Mouse (Mus musculus) heart, postnatal 10 days (tissue): ENCODE results near the gene Zp3r. TPM values are rescaled to one million over a fixed set of nuclear protein-coding genes. Genes with fewer than 3 reads are reported as not detected.
"Not testable (repeated sequence)": the region's sequence is repeated elsewhere in the genome, so short reads cannot be mapped to it uniquely, and the experiment has no call there.

Experiments
- DNase-seq, 2 experiments: peaks; one replicate each; pipeline ENCODE4 v3.0.0; 2021
- intact Hi-C: fragments of 180-260 bp; cut with DNase I; formaldehyde crosslinking; loops from one replicate; pipeline ENCODE4 v1.15.1; 2025
- total RNA-seq, 2 experiments: library from RNA; stranded (reverse); gene quantifications; 2 replicates each; pipeline ENCODE4 v1.2.3; 2021

The Zp3r gene
- total RNA-seq: not detected

DNA sequence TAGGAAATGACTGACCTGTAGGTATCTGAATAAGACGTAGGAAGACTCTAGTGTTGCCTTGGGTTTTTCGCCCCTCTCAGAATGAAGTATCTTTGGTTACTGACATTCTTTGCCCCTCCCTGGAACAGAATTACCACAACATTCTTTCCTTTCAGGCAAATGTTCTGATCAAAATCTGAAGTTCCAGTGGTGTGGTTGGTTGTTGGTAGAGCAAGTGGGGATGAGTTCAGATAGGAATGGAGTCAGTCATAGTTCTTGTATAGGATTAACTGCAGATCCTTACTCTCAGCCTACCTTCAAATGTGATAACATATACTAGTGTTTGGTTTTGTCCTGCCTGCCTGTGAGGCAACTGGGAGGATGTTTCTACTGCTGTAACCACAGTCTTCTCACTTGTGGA lies at the start of gene Zp3r:
Gene Zp3r (minus strand): TSS at position 101 of the 400 bp plus-strand sequence.
- DNase-seq: no peak
- intact Hi-C loops: no loop called here

GRCm38 (mm10) chr1:130678551-130678950 lies 49.1 kb upstream of the Zp3r start:
- intact Hi-C loops: no loop called here
- no peak for DNase-seq

GRCm38 (mm10) chr1:130663576-130663975 lies 34.2 kb upstream of the Zp3r start:
- DNase-seq, intact Hi-C loops: not testable (repeated sequence)

GRCm38 (mm10) chr1:130661454-130661853 lies 32.0 kb upstream of the Zp3r start, which contains the start of gene C4bp:
Gene C4bp (minus strand): TSS chr1:130661632.
- intact Hi-C loops: no loop called here
- DNase-seq: no peak

DNA sequence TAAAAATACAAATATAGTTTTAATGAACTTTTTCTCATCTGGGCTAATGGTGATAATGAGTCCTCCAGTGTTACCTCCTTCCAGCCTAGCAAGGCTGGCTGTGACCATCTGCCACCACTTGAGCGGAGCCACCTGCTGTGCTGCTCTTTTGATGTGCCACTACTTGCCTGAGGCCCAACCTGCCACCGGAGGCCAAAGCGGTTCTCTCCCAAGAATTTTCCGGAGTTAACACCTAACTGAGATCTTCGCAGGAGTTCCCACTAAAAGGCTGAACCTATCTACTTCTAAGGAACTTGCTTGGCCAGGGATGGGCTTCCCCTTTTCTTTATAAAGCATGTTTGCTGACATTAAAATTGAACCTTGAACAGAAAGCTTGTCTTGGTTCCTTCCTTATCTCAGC lies 30.2 kb upstream of the Zp3r start:
- intact Hi-C loops, DNase-seq: not testable (repeated sequence)

- intact Hi-C loops: no loop called here
- DNase-seq: peak in 1 of 2 experiments; percentile 4
These were observed 14.7 kb upstream of the Zp3r start for GRCm38 (mm10) chr1:130644103-130644502.

GRCm38 (mm10) chr1:130640967-130641366 lies 11.5 kb upstream of the Zp3r start:
- no peak for DNase-seq
- intact Hi-C loops: no loop called here

DNA sequence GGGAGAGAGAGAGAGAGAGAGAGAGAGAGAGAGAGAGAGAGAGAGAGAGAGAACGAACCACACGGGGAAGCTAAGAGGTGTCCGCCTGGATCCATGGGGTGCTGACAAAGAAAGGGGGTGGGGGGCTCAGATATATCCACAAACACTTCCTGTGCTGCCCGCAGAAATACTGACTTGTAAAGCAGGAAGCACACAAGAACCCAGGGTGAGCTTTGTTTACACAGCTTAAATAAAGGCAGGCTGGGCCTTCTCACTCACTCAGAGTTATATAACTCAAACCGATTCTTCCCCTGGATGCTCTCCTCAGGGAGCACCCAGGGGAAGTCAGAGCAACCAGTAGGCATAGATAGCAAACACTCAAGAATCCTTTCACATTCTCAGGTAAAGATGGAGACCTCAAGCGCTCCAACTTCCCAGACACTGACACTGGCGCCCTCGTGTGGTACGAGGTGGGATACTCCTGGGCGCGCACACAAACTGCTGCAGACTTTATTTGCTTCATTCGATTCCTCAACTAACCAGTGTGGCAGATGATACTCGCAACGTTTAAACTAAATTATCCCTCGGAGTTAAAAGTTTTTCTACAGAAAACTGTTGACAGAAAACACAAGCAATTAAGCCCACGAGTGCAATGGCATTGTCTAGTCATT lies 4.5 kb upstream of the Zp3r start:
- intact Hi-C loops: loop anchor here (1.0 to 5.0 kb wide), 2 partner anchors 52 to 86 kb away; no protein-coding TSS in a partner anchor
- peak; percentile 72 to 84 for DNase-seq

GRCm38 (mm10) chr1:130633316-130633715 lies 3.9 kb upstream of the Zp3r start:
- intact Hi-C loops: loop anchor here (5.0 kb wide), 1 partner anchor 51 kb away; no protein-coding TSS in a partner anchor
- no peak for DNase-seq

- DNase-seq: no peak
- intact Hi-C loops: no loop called here
These were observed 33.1 kb downstream of the Zp3r start for GRCm38 (mm10) chr1:130596291-130596690.

DNA sequence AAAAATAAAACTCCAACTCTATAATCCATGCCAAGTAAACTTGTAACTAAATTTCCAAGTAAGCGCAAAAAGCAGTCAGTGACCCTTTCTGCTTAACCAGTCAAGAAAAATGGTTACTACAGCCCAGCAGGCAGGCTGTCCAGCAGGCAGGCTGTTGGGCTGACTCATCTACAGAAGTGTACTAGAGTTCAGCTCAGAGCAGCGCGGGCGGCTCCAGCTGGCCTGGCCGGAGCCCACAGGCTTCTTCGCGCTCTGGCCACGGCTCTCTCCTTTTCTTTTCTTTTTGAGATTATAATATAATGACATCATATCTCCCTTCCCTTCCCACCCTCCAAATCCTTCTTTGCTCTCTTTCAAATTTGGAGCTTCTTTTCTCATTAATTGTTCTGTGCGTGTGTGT lies 40.8 kb downstream of the Zp3r start:
- intact Hi-C loops: no loop called here
- peak; percentile 47 to 50 for DNase-seq

DNA sequence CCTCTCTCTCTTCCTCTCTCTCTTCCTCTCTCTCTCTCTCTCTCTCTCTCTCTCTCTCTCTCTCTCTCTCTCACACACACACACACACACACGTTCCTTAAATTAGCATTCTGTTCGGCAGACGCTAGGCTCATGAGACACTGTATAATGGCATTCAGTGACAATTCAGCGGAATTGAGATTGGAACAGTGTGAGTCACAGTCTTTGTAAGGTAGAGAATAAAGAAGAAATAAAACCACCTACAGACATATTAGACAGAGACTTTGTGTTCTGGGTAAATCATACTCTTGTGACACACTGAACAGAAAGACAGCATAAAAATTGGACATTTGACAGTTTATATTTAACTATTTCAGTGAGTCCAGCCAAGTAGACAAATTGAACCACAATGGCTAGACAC lies 53.0 kb downstream of the Zp3r start:
- intact Hi-C loops: loop anchor here (10.0 kb wide), 1 partner anchor 208 kb away; no protein-coding TSS in a partner anchor
- DNase-seq: no peak

- intact Hi-C loops: loop anchor here (10.0 kb wide), 1 partner anchor 209 kb away; no protein-coding TSS in a partner anchor
- peak; percentile 44 to 71 for DNase-seq
These were observed 53.5 kb downstream of the Zp3r start for GRCm38 (mm10) chr1:130575962-130576361.

DNA sequence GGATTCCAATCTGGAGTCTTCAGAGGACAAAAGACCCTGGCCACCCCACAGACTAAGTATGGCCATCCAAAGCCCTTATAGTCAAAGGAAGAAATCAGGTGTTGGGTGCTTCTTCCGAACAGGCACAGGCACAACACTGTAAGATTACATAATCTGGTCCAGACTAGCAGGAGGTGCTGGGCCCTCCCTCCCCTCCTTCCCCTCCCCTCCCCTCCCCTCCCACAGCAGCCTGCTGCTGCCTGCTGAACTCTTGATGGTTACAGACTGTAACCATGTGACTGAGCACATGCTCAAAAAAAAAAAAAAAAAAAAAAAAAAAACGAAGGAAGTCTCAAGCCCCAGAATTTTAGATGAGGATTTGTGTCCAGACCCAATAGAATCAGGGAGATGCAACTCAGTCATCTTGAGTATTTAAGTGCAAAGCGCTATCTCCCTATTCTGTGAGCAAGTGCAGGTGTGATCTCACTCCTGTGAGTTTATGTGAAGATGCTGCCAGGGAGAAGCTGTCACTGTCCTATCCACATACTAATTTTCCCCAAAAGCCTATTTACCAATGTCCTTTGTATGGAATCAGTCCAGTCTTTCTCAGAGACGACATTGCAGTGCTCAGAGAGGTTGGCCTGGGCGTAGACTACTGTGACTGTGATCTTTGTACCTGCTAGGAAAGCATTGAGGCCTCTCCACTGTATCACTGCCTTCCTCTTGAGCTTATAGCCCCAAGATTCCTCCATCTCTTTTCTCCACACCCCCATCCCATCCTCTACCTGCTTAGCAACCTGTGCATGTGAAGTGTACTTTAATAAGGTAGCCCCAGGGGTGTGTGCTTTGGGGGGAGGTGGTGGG lies 77.8 kb downstream of the Zp3r start:
- intact Hi-C loops: no loop called here

DNA sequence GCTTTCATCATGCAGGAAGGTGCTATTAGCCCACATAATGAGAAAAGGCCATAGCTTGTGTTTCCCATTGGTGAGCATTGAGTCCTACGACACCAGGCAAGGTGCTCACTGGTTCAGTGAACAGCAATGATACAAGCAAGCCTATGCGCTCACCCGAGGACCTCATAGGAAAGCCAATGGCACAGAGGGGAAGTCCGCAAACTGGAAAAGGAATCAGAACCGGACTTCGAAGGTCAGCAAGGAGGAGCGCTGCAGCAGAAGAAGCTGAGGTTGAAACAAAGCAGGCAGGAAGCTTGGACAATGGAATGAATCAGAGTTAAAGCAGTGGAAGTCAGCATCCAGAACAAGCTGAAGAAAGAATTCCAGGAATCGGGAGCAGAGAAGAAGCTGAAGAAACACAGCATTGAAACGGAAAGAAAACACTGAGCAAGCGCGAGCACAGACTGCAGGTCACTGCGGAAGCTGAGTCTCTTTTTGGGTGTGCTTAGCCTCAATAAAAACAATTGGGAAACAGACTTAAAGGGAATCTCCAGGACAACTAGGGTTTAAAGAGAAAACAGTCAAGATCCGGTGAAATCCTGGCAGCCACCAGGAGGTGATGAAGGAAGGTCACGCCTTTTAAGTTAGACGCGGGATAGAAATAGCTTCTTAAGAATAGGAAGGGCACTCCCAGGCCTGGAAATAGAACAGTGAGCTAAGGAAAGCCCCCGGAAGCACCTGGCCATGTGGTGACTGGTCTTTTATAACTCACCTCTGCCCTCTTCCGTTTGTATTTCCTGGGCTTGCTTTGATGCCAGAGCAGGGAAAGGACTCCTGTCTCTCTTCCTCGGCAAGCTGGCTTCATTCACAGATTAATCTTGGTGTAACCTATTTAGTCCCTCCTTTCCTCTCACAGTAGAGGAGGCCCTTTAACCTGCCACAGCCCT lies 78.9 kb downstream of the Zp3r start:
- intact Hi-C loops: no loop called here
- DNase-seq: peak; percentile 50 to 62

More for the DNA sequence above, 77.8 kb downstream of the Zp3r start:
- DNase-seq: peak in 1 of 2 experiments; percentile 9

GRCm38 (mm10) chr1:130549698-130550097 lies 79.7 kb downstream of the Zp3r start:
- peak in 1 of 2 experiments; percentile 7 for DNase-seq
- intact Hi-C loops: loop anchor here (2.0 to 10.0 kb wide), 2 partner anchors 231 to 325 kb away; no protein-coding TSS in a partner anchor

DNA sequence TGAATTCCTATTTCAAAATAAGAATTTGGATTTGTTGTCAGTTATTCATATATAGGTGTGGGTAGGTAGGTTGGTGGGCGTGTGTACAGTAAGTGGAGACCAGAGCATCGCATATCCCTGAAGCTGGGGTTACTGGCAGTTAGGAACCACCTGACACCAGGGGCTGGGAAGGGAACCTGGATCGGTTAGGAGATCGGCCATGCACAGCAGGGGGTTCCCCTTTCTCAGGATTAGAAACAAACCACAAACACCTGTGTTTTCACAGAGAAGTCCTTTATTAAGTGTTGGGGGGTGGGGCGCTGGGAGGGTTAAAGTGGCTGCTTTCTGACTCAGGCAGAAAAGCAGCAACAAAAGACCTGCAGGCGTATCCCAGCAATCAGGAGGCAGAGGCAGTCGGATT lies 80.3 kb downstream of the Zp3r start:
- intact Hi-C loops: loop anchor here (2.0 to 10.0 kb wide), 2 partner anchors 232 to 326 kb away; no protein-coding TSS in a partner anchor
- no peak for DNase-seq

GRCm38 (mm10) chr1:130547674-130548429 lies 81.6 kb downstream of the Zp3r start:
- intact Hi-C loops: loop anchor here (1.0 to 10.0 kb wide), 4 partner anchors 86 to 431 kb away; no protein-coding TSS in a partner anchor
- DNase-seq: peak; percentile 61 to 79
